Mouse (Mus musculus) hindbrain, embryonic 14.5 days (tissue): ENCODE data around the gene Ankrd34a. TPM values are rescaled to one million over a fixed set of nuclear protein-coding genes. Genes with fewer than 3 reads are reported as not detected.

Experiments used
- ATAC-seq: fragments of 200-750 bp; cut with Nextera tagmentation; 2 replicates; pipeline ENCODE4 v1.8.0; 2017; ENCODE audit warnings: moderate number of reproducible peaks, mild to moderate bottlenecking, moderate TSS enrichment, moderate library complexity; ENCODE audit not compliant: low FRiP score
- DNase-seq: peaks from one replicate; pipeline ENCODE4 v3.0.0-alpha.2; 2015; ENCODE audit warnings: low spot score
- H3K27ac ChIP-seq: fragments of 300-500 bp; sonication (generic); 2 replicates; pipeline ENCODE4 v1.5.1; 2014; ENCODE audit warnings: mild to moderate bottlenecking, moderate library complexity
- H3K27me3 ChIP-seq: fragments of 300-500 bp; sonication (generic); 2 replicates; pipeline ENCODE4 v1.6.1; 2014; ENCODE audit warnings: mild to moderate bottlenecking, low read length, mixed read lengths; ENCODE audit not compliant: control insufficient read depth, insufficient read depth
- H3K36me3 ChIP-seq: fragments of 300-500 bp; sonication (generic); replicated peaks from 2 replicates; pipeline ENCODE4 v1.6.1; 2014; ENCODE audit not compliant: control insufficient read depth, insufficient read depth
- H3K4me1 ChIP-seq: fragments of 300-500 bp; sonication (generic); replicated peaks from 2 replicates; pipeline ENCODE4 v1.6.1; 2014; ENCODE audit warnings: antibody characterized with exemption, low read length, mixed read lengths; ENCODE audit not compliant: control insufficient read depth, insufficient read depth
- H3K4me2 ChIP-seq: fragments of 300-500 bp; sonication (generic); replicated peaks from 2 replicates; pipeline ENCODE4 v1.6.1; 2014; ENCODE audit warnings: mild to moderate bottlenecking, moderate library complexity
- H3K4me3 ChIP-seq: fragments of 300-500 bp; sonication (generic); replicated peaks from 2 replicates; pipeline ENCODE4 v1.5.1; 2014; ENCODE audit warnings: mild to moderate bottlenecking, low read length
- H3K9ac ChIP-seq: fragments of 300-500 bp; sonication (generic); 2 replicates; pipeline ENCODE4 v1.6.1; 2014
- H3K9me3 ChIP-seq: fragments of 300-500 bp; sonication (generic); 2 replicates; pipeline ENCODE4 v1.6.1; 2016; ENCODE audit warnings: low read length; ENCODE audit not compliant: control insufficient read depth
- WGBS: fragments of 180-500 bp; shearing (Covaris S2); extraction: QIAGEN DNeasy Blood & Tissue Kit; methylation state at CpG from one replicate; pipeline ENCODE4 v1.1.7; 2014; 5-methylcytosine and 5-hydroxymethylcytosine counted together
- polyA plus RNA-seq: library from polyadenylated mRNA; unstranded; fragments of >200 nt; fragmentation: Nextera tagmentation; extraction: Ambion mirVana; gene quantifications from 2 replicates; pipeline ENCODE4 v1.2.1, GENCODE M21; 2014

Gene Ankrd34a
- polyA plus RNA-seq, 1 experiment from 2014 or later: 17.5 TPM

- no peak overlapping the region for H3K4me2 ChIP-seq
- WGBS: 94% methylated on average over 4 of the region's 4 CpGs
- ATAC-seq: no peak
- no peaks in the 10 kb centered on the region for H3K9me3 ChIP-seq
- no peak overlapping the region for H3K4me3 ChIP-seq
- no peak overlapping the region for H3K9ac ChIP-seq
- peaks cover 80% of the 10 kb centered on the region for H3K36me3 ChIP-seq
- no peaks in the 10 kb centered on the region for H3K4me1 ChIP-seq
- DNase-seq: no peak
- H3K27me3 ChIP-seq: no peaks in the 10 kb centered on the region
- no peak overlapping the region for H3K27ac ChIP-seq
Measured at GRCm38 (mm10) chr3:96623201-96623600, 26.8 kb downstream of the Ankrd34a start.

GRCm38 (mm10) chr3:96629729-96630600 is 33.5 kb downstream of the Ankrd34a start, which contains the start of gene Rbm8a:
TSS of gene Rbm8a (plus strand) at chr3:96629933.
- ATAC-seq (peak; percentile 95), DNase-seq (peak; percentile 100)
- no peaks in the 10 kb centered on the region for H3K27me3 ChIP-seq
- H3K27ac ChIP-seq: peak within 1 kb of the TSS; percentile 69
- peak within 1 kb of the TSS; percentile 87 for H3K4me2 ChIP-seq
- H3K9me3 ChIP-seq: no peaks in the 10 kb centered on the region
- peak within 1 kb of the TSS; percentile 56 for H3K4me3 ChIP-seq
- peaks cover 52% of the 10 kb centered on the region for H3K36me3 ChIP-seq
- H3K4me1 ChIP-seq: peaks cover 15% of the 10 kb centered on the region
- WGBS: 1% methylated on average over 48 of the region's 48 CpGs
- H3K9ac ChIP-seq: peak within 1 kb of the TSS; percentile 73

- H3K4me2 ChIP-seq: no peak overlapping the region
- ATAC-seq (no peak), DNase-seq (no peak)
- H3K27ac ChIP-seq: no peak overlapping the region
- peaks cover 38% of the 10 kb centered on the region for H3K36me3 ChIP-seq
- no peaks in the 10 kb centered on the region for H3K27me3 ChIP-seq
- peaks cover 24% of the 10 kb centered on the region for H3K4me1 ChIP-seq
- no peak overlapping the region for H3K4me3 ChIP-seq
- no peak overlapping the region for H3K9ac ChIP-seq
- H3K9me3 ChIP-seq: no peaks in the 10 kb centered on the region
Measured at GRCm38 (mm10) chr3:96632058-96632457, 35.6 kb downstream of the Ankrd34a start.

- Histone ChIP-seq H3K9me3 (no peaks in the 10 kb centered on the region), H3K4me3 (no peak overlapping the region), H3K36me3 (peaks cover 53% of the 10 kb centered on the region), H3K4me1 (peaks cover 24% of the 10 kb centered on the region), H3K27ac (no peak overlapping the region), H3K4me2 (no peak overlapping the region), H3K9ac (no peak overlapping the region), H3K27me3 (no peaks in the 10 kb centered on the region)
- DNase-seq (no peak), ATAC-seq (no peak)
- 73% methylated on average over 1 of the region's 1 CpGs for WGBS
Measured at GRCm38 (mm10) chr3:96634015-96634414, 37.6 kb downstream of the Ankrd34a start.

- Histone ChIP-seq H3K4me1 (peaks cover 24% of the 10 kb centered on the region), H3K36me3 (peaks cover 62% of the 10 kb centered on the region), H3K27me3 (no peaks in the 10 kb centered on the region), H3K9ac (peak within 1 kb of the TSS; percentile 98), H3K4me3 (peak within 1 kb of the TSS; percentile 87), H3K4me2 (peak within 1 kb of the TSS; percentile 88), H3K9me3 (no peaks in the 10 kb centered on the region), H3K27ac (peak within 1 kb of the TSS; percentile 80)
- ATAC-seq: peak; percentile 85
- WGBS: 2% methylated on average over 60 of the region's 60 CpGs
- DNase-seq: peak; percentile 75
Measured at GRCm38 (mm10) chr3:96634928-96635879, 38.8 kb downstream of the Ankrd34a start, which contains the start of the genes Pex11b and Gm42957. TSS of gene Pex11b (plus strand) at chr3:96635376. TSS of gene Gm42957 (plus strand) at chr3:96635474.

- ATAC-seq (no peak), DNase-seq (no peak)
- peaks cover 66% of the 10 kb centered on the region for H3K36me3 ChIP-seq
- H3K27me3 ChIP-seq: no peaks in the 10 kb centered on the region
- H3K27ac ChIP-seq: peak overlapping the region; percentile 80
- no peaks in the 10 kb centered on the region for H3K9me3 ChIP-seq
- peak overlapping the region; percentile 88 for H3K4me2 ChIP-seq
- peaks cover 17% of the 10 kb centered on the region for H3K4me1 ChIP-seq
- peak overlapping the region; percentile 87 for H3K4me3 ChIP-seq
- 11% methylated on average over 15 of the region's 15 CpGs for WGBS
- H3K9ac ChIP-seq: peak overlapping the region; percentile 98
Measured at GRCm38 (mm10) chr3:96635906-96636305, 39.5 kb downstream of the Ankrd34a start.

GRCm38 (mm10) chr3:96636448-96636847 is 40.0 kb downstream of the Ankrd34a start:
- 74% methylated on average over 11 of the region's 11 CpGs for WGBS
- no peak for ATAC-seq
- H3K36me3 ChIP-seq: peaks cover 66% of the 10 kb centered on the region

GRCm38 (mm10) chr3:96639219-96639618 is 42.8 kb downstream of the Ankrd34a start:
- Histone ChIP-seq H3K4me1 (peaks cover 14% of the 10 kb centered on the region), H3K9ac (no peak overlapping the region), H3K4me3 (no peak overlapping the region), H3K9me3 (no peaks in the 10 kb centered on the region), H3K27me3 (no peaks in the 10 kb centered on the region), H3K36me3 (peaks cover 63% of the 10 kb centered on the region), H3K27ac (no peak overlapping the region), H3K4me2 (no peak overlapping the region)
- DNase-seq (no peak), ATAC-seq (no peak)
- 72% methylated on average over 1 of the region's 1 CpGs for WGBS

More at GRCm38 (mm10) chr3:96636448-96636847, 40.0 kb downstream of the Ankrd34a start:
- Histone ChIP-seq H3K27me3 (no peaks in the 10 kb centered on the region), H3K9ac (peak overlapping the region; percentile 98), H3K4me1 (peaks cover 14% of the 10 kb centered on the region), H3K4me3 (peak overlapping the region; percentile 87), H3K9me3 (no peaks in the 10 kb centered on the region), H3K27ac (no peak overlapping the region), H3K4me2 (peak overlapping the region; percentile 88)
- DNase-seq: no peak
